Mouse (Mus musculus): ENCODE data around the gene Macrod2.
"Not testable (repeated sequence)": the region's sequence is repeated elsewhere in the genome, so short reads cannot be mapped to it uniquely, and the experiment has no call there.

Macrod2 gene

DNA sequence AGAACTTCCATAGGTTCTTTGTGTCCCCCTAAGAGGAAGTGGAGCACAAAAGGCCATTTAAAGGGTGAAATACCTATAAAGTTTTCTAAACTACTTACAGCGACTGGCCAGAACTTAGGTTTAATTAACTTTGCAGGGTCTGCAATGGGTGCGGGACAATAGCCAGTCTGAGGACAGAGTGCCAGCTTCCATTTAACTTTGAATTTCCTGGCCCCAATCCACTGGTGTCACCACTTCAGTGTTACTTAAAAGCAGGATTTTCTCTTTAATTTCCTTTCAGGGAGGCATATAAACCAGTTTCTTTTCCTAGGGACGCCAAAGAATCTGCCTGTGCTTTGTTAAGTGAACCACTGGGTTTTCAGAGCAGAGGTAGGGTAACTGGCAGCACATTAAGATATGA lies 303.5 kb downstream of the Macrod2 start:
- DNase-seq (ENCODE audit: low spot score): no peak

- DNase-seq (ENCODE audit: low spot score): no peak
These were observed 308.3 kb downstream of the Macrod2 start for GRCm38 (mm10) chr2:140703377-140703776.

GRCm38 (mm10) chr2:140704146-140704545 lies 309.0 kb downstream of the Macrod2 start:
- DNase-seq (ENCODE audit: low spot score): no peak

- DNase-seq (ENCODE audit: low spot score): no peak
These were observed 310.2 kb downstream of the Macrod2 start for GRCm38 (mm10) chr2:140705278-140705677.

- no peak for DNase-seq (ENCODE audit: low spot score)
These were observed 312.4 kb downstream of the Macrod2 start for GRCm38 (mm10) chr2:140707550-140707949.

DNA sequence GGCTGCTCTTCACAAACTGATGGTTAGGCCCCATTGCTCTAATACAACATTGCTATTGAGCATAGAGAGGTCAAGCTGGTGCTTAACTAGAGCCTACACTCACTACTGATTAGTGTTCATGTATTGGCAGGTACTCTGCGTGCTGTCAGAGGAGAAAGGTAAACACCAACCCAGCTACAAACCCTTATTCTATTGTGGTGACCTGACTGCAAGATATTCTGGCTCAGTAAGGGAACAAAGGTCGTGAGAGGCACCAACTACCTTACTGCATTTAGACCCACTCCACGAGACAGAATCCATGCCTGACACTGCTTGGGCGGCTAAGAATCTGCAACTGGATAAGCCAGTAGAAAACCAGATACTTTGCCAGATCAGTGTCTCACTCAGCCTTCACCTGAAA lies 320.7 kb downstream of the Macrod2 start:
- no peak for DNase-seq (ENCODE audit: low spot score)

- DNase-seq (ENCODE audit: low spot score): no peak
These were observed 322.3 kb downstream of the Macrod2 start for GRCm38 (mm10) chr2:140717407-140717806.

DNA sequence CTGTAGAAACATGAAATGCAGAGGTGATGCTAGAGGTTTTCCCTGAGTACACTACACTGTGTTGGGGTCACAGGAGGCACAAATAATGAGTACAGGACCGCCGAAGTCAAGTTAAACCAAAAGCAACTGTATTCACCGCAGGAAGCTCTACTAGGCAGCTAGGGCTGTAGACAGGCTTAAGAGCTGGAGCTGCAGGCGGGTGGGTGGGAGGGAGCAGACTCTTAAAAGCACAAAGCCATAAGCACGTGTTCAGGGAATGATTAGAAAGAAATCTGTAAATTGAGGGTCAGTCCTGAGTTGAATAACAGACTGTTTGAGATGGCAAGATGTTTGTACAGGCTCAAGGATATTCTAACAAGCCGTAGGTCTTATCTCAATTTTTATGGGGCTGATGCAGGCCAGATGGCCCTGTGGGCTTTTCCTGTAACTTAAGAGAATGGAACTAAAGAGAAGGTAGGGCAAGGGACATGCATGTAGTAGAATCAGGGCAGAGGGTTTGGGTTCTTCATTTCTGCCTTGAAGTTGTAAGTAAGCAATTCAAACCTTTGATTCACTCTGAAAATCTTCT lies 337.6 kb downstream of the Macrod2 start:
- no peak for DNase-seq (ENCODE audit: low spot score)

DNA sequence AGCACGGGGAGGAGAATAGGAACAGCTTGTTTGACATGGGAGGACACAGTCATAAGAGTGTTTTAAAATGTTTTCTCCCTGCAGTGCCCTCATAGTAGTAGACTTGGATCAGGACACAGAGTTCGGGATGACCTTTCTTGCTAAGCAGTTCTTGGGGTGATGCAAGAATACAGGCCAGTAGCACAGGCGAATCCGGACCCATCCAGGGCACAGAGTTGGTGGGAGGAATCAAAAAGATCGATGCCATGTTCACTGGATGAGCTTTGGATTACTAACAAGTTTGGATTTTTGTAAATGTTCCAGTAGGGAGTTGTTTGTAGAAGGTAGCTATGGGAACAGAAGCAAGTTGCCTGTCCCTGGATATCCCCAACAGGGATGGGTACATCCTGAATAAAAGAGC lies 345.4 kb downstream of the Macrod2 start:
- DNase-seq (ENCODE audit: low spot score): no peak

- not testable (repeated sequence) for DNase-seq (ENCODE audit: low spot score)
These were observed 347.8 kb downstream of the Macrod2 start for GRCm38 (mm10) chr2:140742954-140743353.

- DNase-seq (ENCODE audit: low spot score): no peak
These were observed 363.8 kb downstream of the Macrod2 start for GRCm38 (mm10) chr2:140758881-140759280.

GRCm38 (mm10) chr2:140759732-140760131 lies 364.6 kb downstream of the Macrod2 start:
- DNase-seq (ENCODE audit: low spot score): no peak

DNA sequence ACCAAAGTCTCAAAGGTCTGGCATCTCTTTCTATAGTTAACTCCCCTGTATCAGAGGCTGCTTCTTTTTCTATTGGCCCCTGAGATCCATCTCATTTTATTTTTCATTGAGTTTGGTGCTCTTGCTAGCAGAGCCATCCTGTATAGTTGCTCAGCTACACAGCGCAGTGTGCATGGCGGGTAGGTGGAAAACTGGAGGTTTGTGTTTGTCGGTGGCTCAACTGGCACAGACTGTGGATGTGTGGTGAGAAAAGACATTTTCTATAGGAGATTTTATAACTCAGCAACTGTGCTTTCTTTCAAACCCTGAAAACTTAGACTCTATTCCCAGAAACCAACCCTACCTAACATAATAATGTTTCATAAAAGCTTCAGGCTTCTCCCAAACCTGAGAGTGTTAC lies 365.0 kb downstream of the Macrod2 start:
- no peak for DNase-seq (ENCODE audit: low spot score)

DNA sequence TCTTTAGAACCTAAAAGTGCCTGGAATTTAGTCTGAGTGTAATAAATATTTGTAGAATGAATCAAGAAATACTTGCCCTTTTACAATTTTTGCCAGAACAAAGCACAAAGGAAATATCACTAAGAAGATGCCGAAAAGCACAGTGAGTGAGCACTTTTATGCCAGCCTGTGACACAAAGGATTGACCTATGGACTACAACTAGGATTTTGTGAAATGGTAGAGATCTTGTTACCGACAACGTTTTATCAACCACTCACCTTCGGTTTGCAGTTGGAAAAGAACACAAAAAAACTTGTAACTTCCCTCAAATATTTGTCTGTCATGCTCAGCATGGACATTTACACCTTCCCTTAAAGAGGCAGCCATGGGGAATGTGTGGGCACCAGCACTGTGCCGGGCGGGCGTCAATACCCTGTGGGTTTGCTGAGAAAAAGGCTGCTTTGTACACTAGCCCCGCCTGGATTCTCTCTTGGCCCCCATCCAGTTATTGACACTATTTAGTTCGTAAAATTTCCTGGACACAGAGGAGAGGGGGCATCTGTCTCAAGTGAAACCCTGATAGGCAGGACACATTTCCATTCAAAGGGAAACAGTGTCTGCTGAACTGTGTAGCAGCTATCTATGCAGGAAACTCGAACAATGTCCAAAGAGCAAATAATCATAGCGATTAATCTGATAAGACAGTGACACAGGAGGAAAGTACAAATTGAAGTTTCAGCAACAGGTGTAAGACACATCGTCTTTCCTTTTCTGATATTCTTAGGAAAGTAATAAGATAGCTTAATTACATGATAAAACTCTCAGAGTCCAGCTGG lies 368.2 kb downstream of the Macrod2 start:
- DNase-seq (ENCODE audit: low spot score): no peak

GRCm38 (mm10) chr2:140769473-140769872 lies 374.4 kb downstream of the Macrod2 start:
- DNase-seq (ENCODE audit: low spot score): no peak

- DNase-seq (ENCODE audit: low spot score): no peak
These were observed 377.7 kb downstream of the Macrod2 start for GRCm38 (mm10) chr2:140772825-140773224.

GRCm38 (mm10) chr2:140773456-140773855 lies 378.3 kb downstream of the Macrod2 start:
- no peak for DNase-seq (ENCODE audit: low spot score)

- DNase-seq (ENCODE audit: low spot score): no peak
These were observed 379.8 kb downstream of the Macrod2 start for GRCm38 (mm10) chr2:140774808-140775370.

DNA sequence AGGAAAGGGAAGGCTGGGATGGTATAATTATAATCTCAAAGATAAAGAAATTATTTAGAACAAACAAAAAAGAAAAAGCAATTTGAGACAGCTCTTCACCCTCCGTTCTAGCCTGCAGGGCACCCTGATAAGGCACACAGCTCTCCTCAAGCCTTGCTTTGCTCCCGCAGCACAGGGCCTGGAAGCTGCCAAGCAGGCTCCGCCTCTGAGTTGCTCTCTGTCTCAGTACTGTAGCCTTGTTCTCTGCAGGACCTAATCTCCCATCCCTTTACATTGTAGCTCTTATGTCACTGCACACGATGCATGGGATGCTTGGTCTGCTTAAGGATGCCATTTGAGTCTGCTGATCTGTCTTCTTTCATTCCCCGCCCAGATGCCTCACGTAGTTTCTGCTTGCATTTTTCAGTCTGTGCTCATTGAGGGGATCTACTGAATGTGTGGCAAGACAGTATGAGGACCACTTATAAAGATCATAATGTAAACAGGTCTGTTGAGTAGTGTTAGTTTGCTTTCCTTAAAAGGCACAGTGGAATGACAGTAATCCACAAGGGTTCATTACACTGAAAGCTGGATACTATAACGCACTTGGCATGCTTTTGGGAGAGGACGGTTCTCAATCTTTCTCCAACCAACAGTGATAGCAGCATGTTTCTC lies 380.5 kb downstream of the Macrod2 start:
- DNase-seq (ENCODE audit: low spot score): no peak

DNA sequence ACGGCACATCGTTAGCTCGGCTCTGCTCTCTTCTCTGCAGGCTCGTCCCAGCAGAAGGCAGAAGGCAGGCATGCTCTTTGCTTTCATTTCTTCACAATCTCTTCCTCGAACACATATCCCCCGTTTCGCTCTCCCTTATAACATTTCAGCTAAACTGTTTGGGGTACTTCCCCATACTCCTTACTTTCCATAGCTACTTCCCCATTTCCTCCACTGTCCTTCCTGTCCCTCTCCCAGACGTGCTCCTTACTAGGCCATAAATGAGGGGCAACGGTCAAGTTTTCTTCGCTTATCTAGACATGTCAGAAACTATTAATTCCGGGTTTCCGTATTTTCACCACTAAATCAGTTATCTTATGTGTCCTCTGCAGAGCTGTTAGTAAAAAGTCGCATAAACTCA lies 383.1 kb downstream of the Macrod2 start:
- no peak for DNase-seq (ENCODE audit: low spot score)

DNA sequence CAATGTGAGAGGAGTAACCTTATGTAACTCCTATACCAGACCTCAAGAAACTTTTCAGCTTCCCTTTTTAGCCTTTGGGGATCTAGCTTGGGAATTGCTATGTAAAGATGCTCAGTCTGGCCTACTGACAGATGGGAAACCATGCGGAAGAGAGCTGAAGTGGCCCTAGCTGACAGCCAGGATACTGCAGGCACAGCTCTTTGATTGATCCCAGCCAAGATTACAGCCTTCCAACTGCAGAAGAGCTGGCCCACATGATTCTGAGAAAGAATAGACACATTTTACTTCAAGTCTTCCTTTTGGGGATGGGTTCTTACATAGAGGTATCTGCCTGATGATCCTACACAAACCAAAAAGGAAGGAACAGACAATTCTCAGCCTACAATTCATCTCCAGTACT lies 387.9 kb downstream of the Macrod2 start:
- DNase-seq (ENCODE audit: low spot score): no peak

GRCm38 (mm10) chr2:140784626-140785025 lies 389.5 kb downstream of the Macrod2 start:
- no peak for DNase-seq (ENCODE audit: low spot score)

- no peak for DNase-seq (ENCODE audit: low spot score)
These were observed 395.3 kb downstream of the Macrod2 start for GRCm38 (mm10) chr2:140790363-140790762.

Measured in testis, postnatal 10 days (tissue).